Mouse (Mus musculus) G1E (cell line): ENCODE data around the gene Lmntd1. TPM values are rescaled to one million over a fixed set of nuclear protein-coding genes. Genes with fewer than 3 reads are reported as not detected.

Experiments used
- ATAC-seq: 2 replicates; pipeline ENCODE4 v1.8.0; 2016; ENCODE audit warnings: mild to moderate bottlenecking; ENCODE audit not compliant: insufficient number of reproducible peaks, poor library complexity, low FRiP score, severe bottlenecking; ENCODE audit errors: extremely low read depth
- DNase-seq: peaks from one replicate; pipeline ENCODE4 v3.0.0; 2012; ENCODE audit warnings: low spot score
- H3K27me3 ChIP-seq: 2 replicates; pipeline ENCODE4 v1.6.1; 2012; ENCODE audit warnings: mild to moderate bottlenecking, low read length, inconsistent platforms; ENCODE audit not compliant: insufficient read depth
- H3K36me3 ChIP-seq: replicated peaks from 2 replicates; pipeline ENCODE3; 2012; ENCODE audit warnings: mild to moderate bottlenecking, inconsistent platforms
- H3K4me1 ChIP-seq: 2 replicates; pipeline ENCODE4 v1.6.1; 2012; ENCODE audit warnings: low read depth, low read length, inconsistent platforms, mixed read lengths; ENCODE audit not compliant: insufficient read depth
- H3K4me3 ChIP-seq: 2 replicates; pipeline ENCODE4 v1.5.1; 2012; ENCODE audit warnings: low read depth, mild to moderate bottlenecking, inconsistent platforms, low read length, moderate library complexity, mixed read lengths
- H3K9me3 ChIP-seq: replicated peaks from 2 replicates; pipeline ENCODE4 v1.6.1; 2012; ENCODE audit warnings: inconsistent platforms
- CTCF ChIP-seq: IDR thresholded peaks from 2 replicates; pipeline ENCODE4 v1.5.1; 2012; ENCODE audit warnings: low read depth, low read length, inconsistent platforms, mixed read lengths
- GATA1 ChIP-seq: IDR thresholded peaks from 2 replicates; pipeline ENCODE4 v1.6.1; 2012; ENCODE audit warnings: borderline replicate concordance, low read length, inconsistent platforms, mixed read lengths
- GATA2 ChIP-seq: IDR thresholded peaks from 2 replicates; pipeline ENCODE4 v1.6.1; 2012; ENCODE audit warnings: low read depth, low read length, inconsistent platforms, borderline replicate concordance
- POLR2AphosphoS5 ChIP-seq: IDR thresholded peaks from 2 replicates; pipeline ENCODE4 v1.6.1; 2012; ENCODE audit warnings: low read depth, low read length, inconsistent platforms; ENCODE audit not compliant: insufficient replicate concordance
- TAL1 ChIP-seq: conservative IDR thresholded peaks from 2 replicates; pipeline ENCODE4 v1.6.1; 2012; ENCODE audit warnings: low read depth, low read length, inconsistent platforms, mixed read lengths
- polyA plus RNA-seq: library from polyadenylated mRNA; stranded (reverse); fragments of >175 nt; gene quantifications from 2 replicates; pipeline ENCODE4 v1.2.3, GENCODE M21; 2012
- total RNA-seq, 2 experiments: library from RNA; stranded (forward) in 1 of 2; stranded (reverse) in 1 of 2; fragments of 200-1000 nt in 1 of 2; fragments of >200 nt in 1 of 2; fragmentation: Nextera tagmentation in 1 of 2; gene quantifications; 2 replicates each; pipeline ENCODE4 v1.2.3; 2014 to 2017

Lmntd1 gene
- total and polyA plus RNA-seq, 3 experiments, result 0.22 TPM; not detected in 2

GRCm38 (mm10) chr6:145435764-145436163 is 178.4 kb downstream of the Lmntd1 start:
- Histone ChIP-seq H3K9me3 (peaks cover 81% of the 10 kb centered on the region), H3K4me3 (no peak overlapping the region), H3K27me3 (no peaks in the 10 kb centered on the region), H3K4me1 (no peaks in the 10 kb centered on the region), H3K36me3 (no peaks in the 10 kb centered on the region)
- DNase-seq (no peak), ATAC-seq (no peak)
- TF ChIP-seq POLR2AphosphoS5 (no peak), TAL1 (no peak), GATA1 (no peak), GATA2 (no peak), CTCF (no peak)

- no peak for TF ChIP-seq GATA2
- TF ChIP-seq CTCF, result no peak
- TF ChIP-seq POLR2AphosphoS5, result no peak
- TF ChIP-seq TAL1, result no peak
- TF ChIP-seq GATA1, result no peak
- DNase-seq (no peak), ATAC-seq (no peak)
- Histone ChIP-seq H3K4me3 (no peak overlapping the region), H3K36me3 (no peaks in the 10 kb centered on the region), H3K4me1 (no peaks in the 10 kb centered on the region), H3K9me3 (peaks cover 78% of the 10 kb centered on the region), H3K27me3 (no peaks in the 10 kb centered on the region)
Measured at GRCm38 (mm10) chr6:145435156-145435555, 179.0 kb downstream of the Lmntd1 start.

GRCm38 (mm10) chr6:145433897-145434296 is 180.2 kb downstream of the Lmntd1 start:
- H3K4me1 ChIP-seq, result no peaks in the 10 kb centered on the region
- no peak for ATAC-seq
- no peaks in the 10 kb centered on the region for H3K36me3 ChIP-seq
- no peak for DNase-seq
- TF ChIP-seq TAL1 (no peak), CTCF (no peak), GATA2 (no peak), GATA1 (no peak), POLR2AphosphoS5 (no peak)
- no peaks in the 10 kb centered on the region for H3K27me3 ChIP-seq
- no peak overlapping the region for H3K4me3 ChIP-seq
- H3K9me3 ChIP-seq, result peaks cover 80% of the 10 kb centered on the region

- Histone ChIP-seq H3K27me3 (no peaks in the 10 kb centered on the region), H3K36me3 (no peaks in the 10 kb centered on the region), H3K4me3 (no peak overlapping the region), H3K9me3 (peaks cover 79% of the 10 kb centered on the region), H3K4me1 (no peaks in the 10 kb centered on the region)
- DNase-seq (no peak), ATAC-seq (no peak)
- TF ChIP-seq CTCF, result no peak
- no peak for TF ChIP-seq GATA1
- no peak for TF ChIP-seq POLR2AphosphoS5
- no peak for TF ChIP-seq TAL1
- no peak for TF ChIP-seq GATA2
Measured at GRCm38 (mm10) chr6:145432711-145433708, 181.1 kb downstream of the Lmntd1 start.

GRCm38 (mm10) chr6:145431747-145432146 is 182.4 kb downstream of the Lmntd1 start:
- no peak overlapping the region for H3K4me3 ChIP-seq
- H3K4me1 ChIP-seq, result no peaks in the 10 kb centered on the region
- ATAC-seq, result no peak
- no peak for DNase-seq
- no peaks in the 10 kb centered on the region for H3K27me3 ChIP-seq
- no peaks in the 10 kb centered on the region for H3K36me3 ChIP-seq
- TF ChIP-seq GATA1 (no peak), TAL1 (no peak), CTCF (no peak), POLR2AphosphoS5 (no peak), GATA2 (no peak)
- H3K9me3 ChIP-seq, result peaks cover 77% of the 10 kb centered on the region

- H3K27me3 ChIP-seq, result no peaks in the 10 kb centered on the region
- ATAC-seq, result no peak
- TF ChIP-seq TAL1, result no peak
- TF ChIP-seq POLR2AphosphoS5, result no peak
- no peaks in the 10 kb centered on the region for H3K36me3 ChIP-seq
- H3K9me3 ChIP-seq, result peaks cover 84% of the 10 kb centered on the region
- H3K4me1 ChIP-seq, result no peaks in the 10 kb centered on the region
- no peak for DNase-seq
- no peak overlapping the region for H3K4me3 ChIP-seq
Measured at GRCm38 (mm10) chr6:145427411-145427810, 186.7 kb downstream of the Lmntd1 start.
